Mouse (Mus musculus): ENCODE measurements around the gene Tex46. TPM values are rescaled to one million over a fixed set of nuclear protein-coding genes. Genes with fewer than 3 reads are reported as not detected.
A peak's percentile ranks its signal among the peaks of the same experiment; 100 is the strongest.

The Tex46 gene
- polyA plus RNA-seq, 1 experiment from 2014 or later = not detected

- WGBS = 70% methylated on average over 10 of the region's 10 CpGs
- H3K27ac ChIP-seq = peak overlapping the region; percentile 47; the same call in 1 of the 2 replicates
Observed at GRCm38 (mm10) chr4:136653692-136654234, 43.5 kb downstream of the Tex46 start.

GRCm38 (mm10) chr4:136657914-136658313 lies 47.7 kb downstream of the Tex46 start:
- Histone ChIP-seq H3K4me1 (peaks cover 2% of the 10 kb centered on the region; the same call in 1 of the 2 replicates), H3K27me3 (ENCODE audit: insufficient read depth, poor library complexity, severe bottlenecking) (peaks cover 14% of the 10 kb centered on the region; the same call in 1 of the 2 replicates), H3K36me3 (peaks cover 30% of the 10 kb centered on the region), H3K9me3 (no peaks in the 10 kb centered on the region), H3K27ac (no peak overlapping the region), H3K4me3 (no peak overlapping the region)
- 72% methylated on average over 3 of the region's 3 CpGs for WGBS
- DNase-seq (ENCODE audit: low spot score) = no peak

More at GRCm38 (mm10) chr4:136653692-136654234, 43.5 kb downstream of the Tex46 start:
- Histone ChIP-seq H3K4me3 (no peak overlapping the region), H3K9me3 (no peaks in the 10 kb centered on the region), H3K27me3 (ENCODE audit: insufficient read depth, poor library complexity, severe bottlenecking) (peaks cover 29% of the 10 kb centered on the region; the same call in 1 of the 2 replicates), H3K36me3 (peaks cover 12% of the 10 kb centered on the region; the same call in 1 of the 2 replicates), H3K4me1 (peaks cover 26% of the 10 kb centered on the region)
- no peak for DNase-seq (ENCODE audit: low spot score)

Small RNAs within 50 kb of the gene (microRNA-seq; reads per million reads assigned to microRNA genes)
- gene Gm22180 = not detected

Other genes with a start within 250 kb of the Tex46 start
- gene Htr1d, start 186.9 kb upstream of the Tex46 start, polyA plus RNA-seq (2016; fragmentation: Nextera tagmentation; extraction: Ambion mirVana) = 0.05 and 0.19 TPM in 2 replicates
- gene 6030445D17Rik, start 148.2 kb upstream of the Tex46 start, polyA plus RNA-seq (2016; fragmentation: Nextera tagmentation; extraction: Ambion mirVana) = 0.18 TPM in 1 of 2 replicates, not detected in the other
- gene Luzp1, start 140.7 kb upstream of the Tex46 start, polyA plus RNA-seq (2016; fragmentation: Nextera tagmentation; extraction: Ambion mirVana) = 96.4 and 126 TPM in 2 replicates
- 31.5 and 50.1 TPM in 2 replicates for gene Kdm1a, start 7.7 kb upstream of the Tex46 start, polyA plus RNA-seq (2016; fragmentation: Nextera tagmentation; extraction: Ambion mirVana)
- not detected in 2 replicates for gene Lactbl1, start 12.2 kb downstream of the Tex46 start, polyA plus RNA-seq (2016; fragmentation: Nextera tagmentation; extraction: Ambion mirVana)
- 2.6 and 4.2 TPM in 2 replicates for gene Ephb2, start 225.6 kb downstream of the Tex46 start, polyA plus RNA-seq (2016; fragmentation: Nextera tagmentation; extraction: Ambion mirVana)

Measured in heart, embryonic 10.5 days (tissue).